7 mouse cellular contexts compared by ENCODE assay signal in genomic region chr7:100520663-100521285, GRCm38 (mm10). TPM values are rescaled to one million over a fixed set of nuclear protein-coding genes. Genes with fewer than 3 reads are reported as not detected.
DNase-seq lines count a peak whose midpoint lies in the region; ATAC-seq and TF ChIP-seq lines count a peak whose summit lies in the region.

No protein-coding gene starts in this region.

- H3K4me1 ChIP-seq in hindbrain, postnatal 0 days (ENCODE audit: insufficient read depth, low read length), result no peaks in the 10 kb centered on the region
- H3K4me1 ChIP-seq in midbrain, embryonic 11.5 days (ENCODE audit: control insufficient read depth, insufficient read depth, low read length), result no peaks in the 10 kb centered on the region
- no peaks in the 10 kb centered on the region for H3K4me1 ChIP-seq in small intestine, adult 2 months (ENCODE audit: control insufficient read depth, insufficient read depth, insufficient read length, low read length)

- H3K9ac ChIP-seq in hindbrain, postnatal 0 days (replicated peaks; ENCODE audit: low read length), result no peak overlapping the region
- no peak overlapping the region; the same call in 1 of the 2 replicates for H3K9ac ChIP-seq in midbrain, embryonic 11.5 days (ENCODE audit: low read length)

- DNase-seq in Patski (ENCODE audit: low read depth, low spot score), result no peak
- DNase-seq in cerebellum, adult 9-10 months, result peak; percentile 78
- DNase-seq in frontal cortex, postnatal 25 days (ENCODE audit: low spot score in 2 of 2), result peak; percentile 54 to 77
- DNase-seq in hindbrain, postnatal 0 days (ENCODE audit: low spot score), result peak; percentile 88
- peak; percentile 64 to 82 for DNase-seq in left cerebral cortex, postnatal 10 days (ENCODE audit: extremely low spot score in 1 of 2, low spot score in 2 of 2)
- DNase-seq in midbrain, embryonic 11.5 days (ENCODE audit: low spot score, missing footprints), result peak; percentile 97

- H3K27ac ChIP-seq in hindbrain, postnatal 0 days, result no peak overlapping the region
- no peak overlapping the region for H3K27ac ChIP-seq in midbrain, embryonic 11.5 days (ENCODE audit: low read depth, low read length)
- no peak overlapping the region for H3K27ac ChIP-seq in small intestine, adult 2 months (ENCODE audit: insufficient read depth, low read depth, low read length)

- in situ Hi-C loops in Patski (cut with MboI; ENCODE audit: low pct_unique_long_range_greater_than_20kb), result loop anchor here (10.0 kb wide), 2 partner anchors 114 to 344 kb away; partner anchors contain the start of gene Relt

- intact Hi-C loops in left cerebral cortex, postnatal 10 days (cut with DNase I), result loop anchor here (5.0 to 10.0 kb wide), 2 partner anchors 162 to 344 kb away; partner anchors contain the start of gene Relt

- CTCF ChIA-PET in Patski (lab: Charles Lee), result interaction anchor here (0.6 to 1.7 kb wide), 22 partner anchors 10 to 166 kb away, joined by 3 to 16 read pairs (median 4); no protein-coding TSS in a partner anchor

- H3K4me3 ChIP-seq in hindbrain, postnatal 0 days (ENCODE audit: low read length), result no peak overlapping the region
- no peak overlapping the region for H3K4me3 ChIP-seq in midbrain, embryonic 11.5 days (ENCODE audit: low read depth, low read length)
- H3K4me3 ChIP-seq in small intestine, adult 2 months (ENCODE audit: low read depth, low read length), result no peak overlapping the region

- no peaks in the 10 kb centered on the region for H3K36me3 ChIP-seq in hindbrain, postnatal 0 days (ENCODE audit: insufficient read depth, low read length)
- no peaks in the 10 kb centered on the region for H3K36me3 ChIP-seq in midbrain, embryonic 11.5 days (ENCODE audit: control insufficient read depth, insufficient read depth, low read length)
- H3K36me3 ChIP-seq in small intestine, adult 2 months (ENCODE audit: control insufficient read depth, insufficient read depth, low read length), result no peaks in the 10 kb centered on the region

- 20% methylated on average over 10 of the region's 10 CpGs for WGBS in hindbrain, postnatal 0 days
- 21% methylated on average over 10 of the region's 10 CpGs for WGBS in midbrain, embryonic 11.5 days
- 20% methylated on average over 10 of the region's 10 CpGs for WGBS in small intestine, adult 2 months

- POLR2A ChIA-PET in Patski (lab: Charles Lee), result interaction anchor here (0.6 to 1.2 kb wide), 2 partner anchors 22 to 775 kb away, joined by 3 to 4 read pairs; no protein-coding TSS in a partner anchor

- TF ChIP-seq POLR2A in small intestine, adult 2 months (IDR thresholded peaks at IDR 0.05; ENCODE audit: low read depth, low read length), result no peak

- no peak for ATAC-seq in Patski
- ATAC-seq in hindbrain, postnatal 0 days, result peak; percentile 72
- peak; percentile 59; the same call in 1 of the 2 replicates for ATAC-seq in midbrain, embryonic 11.5 days (ENCODE audit: low FRiP score)

- peak; percentile 96 for TF ChIP-seq CTCF in Patski (IDR thresholded peaks at IDR 0.05)
- peak; percentile 95 for TF ChIP-seq CTCF in hindbrain, postnatal 0 days (IDR thresholded peaks at IDR 0.05; ENCODE audit: low read depth)
- peak; percentile 99 for TF ChIP-seq CTCF in small intestine, adult 2 months (IDR thresholded peaks at IDR 0.05; ENCODE audit: extremely low read depth, insufficient read length, insufficient replicate concordance, low read depth, low read length)

- no peak overlapping the region; the same call in 1 of the 2 replicates for H3K4me2 ChIP-seq in hindbrain, postnatal 0 days (ENCODE audit: low read depth, low read length)
- no peak overlapping the region for H3K4me2 ChIP-seq in midbrain, embryonic 11.5 days

- no peaks in the 10 kb centered on the region for H3K9me3 ChIP-seq in hindbrain, postnatal 0 days (ENCODE audit: low read length)
- no peaks in the 10 kb centered on the region for H3K9me3 ChIP-seq in midbrain, embryonic 11.5 days (ENCODE audit: control insufficient read depth, low read length)

- H3K27me3 ChIP-seq in Patski, result peaks cover 3% of the 10 kb centered on the region
- no peaks in the 10 kb centered on the region for H3K27me3 ChIP-seq in hindbrain, postnatal 0 days (ENCODE audit: insufficient read depth, low read length)
- H3K27me3 ChIP-seq in midbrain, embryonic 11.5 days (ENCODE audit: control insufficient read depth, insufficient read depth, low read length), result no peaks in the 10 kb centered on the region
- H3K27me3 ChIP-seq in small intestine, adult 2 months (ENCODE audit: control insufficient read depth, insufficient read depth, low read length), result no peaks in the 10 kb centered on the region

RNA-seq across cellular contexts. Expression of gene Dnajb13, which starts 6.0 kb away (rescaled TPM):
- 0.05 TPM for polyA plus RNA-seq in Patski (2021)
- total RNA-seq in hindbrain, postnatal 0 days (2014; rRNA removed), result 3.9 and 7.1 TPM in 2 replicates
- 6.4 and 7.2 TPM in 2 replicates for polyA plus RNA-seq in hindbrain, postnatal 0 days (2015; fragmentation: Nextera tagmentation; extraction: Ambion mirVana)
- total RNA-seq in left cerebral cortex, postnatal 10 days (2021), result under 1 TPM; 0.47 to 0.54 TPM
- polyA plus RNA-seq in midbrain, embryonic 11.5 days (2014; fragmentation: Nextera tagmentation; extraction: Ambion mirVana), result 0.33 and 0.52 TPM in 2 replicates
- polyA plus RNA-seq in small intestine, adult 2 months (2012; rRNA removed), result 0.29 and 0.49 TPM in 2 replicates

RNA-seq across cellular contexts. Expression of gene Coa4, which starts 16.1 kb away (rescaled TPM):
- 12.6 TPM for polyA plus RNA-seq in Patski (2021)
- total RNA-seq in hindbrain, postnatal 0 days (2014; rRNA removed), result 2.8 and 7.6 TPM in 2 replicates
- 4.9 and 6.2 TPM in 2 replicates for polyA plus RNA-seq in hindbrain, postnatal 0 days (2015; fragmentation: Nextera tagmentation; extraction: Ambion mirVana)
- total RNA-seq in left cerebral cortex, postnatal 10 days (2021), result 1 to 10 TPM; 7.8 to 9.0 TPM
- 15.7 and 22.8 TPM in 2 replicates for polyA plus RNA-seq in midbrain, embryonic 11.5 days (2014; fragmentation: Nextera tagmentation; extraction: Ambion mirVana)
- 9.4 and 14.8 TPM in 2 replicates for polyA plus RNA-seq in small intestine, adult 2 months (2012; rRNA removed)

RNA-seq across cellular contexts. Expression of gene Ucp2, which starts 27.6 kb away (rescaled TPM):
- 47.7 TPM for polyA plus RNA-seq in Patski (2021)
- total RNA-seq in hindbrain, postnatal 0 days (2014; rRNA removed), result 70.5 and 101 TPM in 2 replicates
- polyA plus RNA-seq in hindbrain, postnatal 0 days (2015; fragmentation: Nextera tagmentation; extraction: Ambion mirVana), result 112 and 113 TPM in 2 replicates
- 10 to 100 TPM; 57.7 to 80.5 TPM for total RNA-seq in left cerebral cortex, postnatal 10 days (2021)
- 67.0 and 80.4 TPM in 2 replicates for polyA plus RNA-seq in midbrain, embryonic 11.5 days (2014; fragmentation: Nextera tagmentation; extraction: Ambion mirVana)
- polyA plus RNA-seq in small intestine, adult 2 months (2012; rRNA removed), result 597 and 876 TPM in 2 replicates

RNA-seq across cellular contexts. Expression of gene Ucp3, which starts 48.0 kb away (rescaled TPM):
- polyA plus RNA-seq in Patski (2021), result 0.06 TPM
- 0.10 and 0.11 TPM in 2 replicates for total RNA-seq in hindbrain, postnatal 0 days (2014; rRNA removed)
- 0.16 TPM in 2 replicates for polyA plus RNA-seq in hindbrain, postnatal 0 days (2015; fragmentation: Nextera tagmentation; extraction: Ambion mirVana)
- total RNA-seq in left cerebral cortex, postnatal 10 days (2021), result under 1 TPM; 0.69 to 0.79 TPM
- polyA plus RNA-seq in midbrain, embryonic 11.5 days (2014; fragmentation: Nextera tagmentation; extraction: Ambion mirVana), result not detected in 2 replicates
- polyA plus RNA-seq in small intestine, adult 2 months (2012; rRNA removed), result 0.11 and 0.23 TPM in 2 replicates
